Mouse (Mus musculus) right cerebral cortex, postnatal 14 days (tissue): ENCODE measurements around the gene Bmt2.

ENCODE experiments used
- DNase-seq: peaks from one replicate; pipeline ENCODE4 v3.0.0; 2022

Bmt2 gene

GRCm38 (mm10) chr6:13614568-13614967, 63.2 kb downstream of the Bmt2 start:
- no peak for DNase-seq

GRCm38 (mm10) chr6:13613671-13614070, 64.1 kb downstream of the Bmt2 start:
- no peak for DNase-seq

GRCm38 (mm10) chr6:13610869-13611268, 66.9 kb downstream of the Bmt2 start:
- no peak for DNase-seq

- DNase-seq, result no peak
Measured at GRCm38 (mm10) chr6:13609353-13610140, 68.2 kb downstream of the Bmt2 start.

GRCm38 (mm10) chr6:13607621-13608493, 69.9 kb downstream of the Bmt2 start, which contains the start of gene Tmem168:
Gene Tmem168 (minus strand): TSS chr6:13608100.
- DNase-seq, result peak; percentile 95

GRCm38 (mm10) chr6:13606921-13607620, 70.7 kb downstream of the Bmt2 start:
- DNase-seq, result no peak

- no peak for DNase-seq
Measured at GRCm38 (mm10) chr6:13606394-13606793, 71.4 kb downstream of the Bmt2 start.

GRCm38 (mm10) chr6:13603134-13603533, 74.6 kb downstream of the Bmt2 start:
- DNase-seq, result no peak

GRCm38 (mm10) chr6:13601587-13601986, 76.2 kb downstream of the Bmt2 start:
- peak; percentile 17 for DNase-seq

GRCm38 (mm10) chr6:13598239-13598923, 79.4 kb downstream of the Bmt2 start:
- DNase-seq, result no peak

- no peak for DNase-seq
Measured at GRCm38 (mm10) chr6:13592729-13593345, 84.9 kb downstream of the Bmt2 start.

GRCm38 (mm10) chr6:13586560-13586959, 91.2 kb downstream of the Bmt2 start:
- no peak for DNase-seq

GRCm38 (mm10) chr6:13586154-13586553, 91.6 kb downstream of the Bmt2 start:
- no peak for DNase-seq

- DNase-seq, result no peak
Measured at GRCm38 (mm10) chr6:13584788-13585187, 93.0 kb downstream of the Bmt2 start.

- DNase-seq, result no peak
Measured at GRCm38 (mm10) chr6:13582075-13582474, 95.7 kb downstream of the Bmt2 start.
